Mouse (Mus musculus) lung, postnatal 0 days (tissue): Measurements from ENCODE around the gene Slc6a4.

Source experiments
- CTCF ChIP-seq: IDR thresholded peaks from 2 replicates; pipeline ENCODE4 v1.5.1; 2016; ENCODE audit warnings: antibody characterized with exemption, mild to moderate bottlenecking
- EP300 ChIP-seq: IDR thresholded peaks from 2 replicates; pipeline ENCODE4 v1.6.1; 2016; ENCODE audit warnings: antibody characterized with exemption, mild to moderate bottlenecking, control low read depth

GRCm38 (mm10) chr11:77000741-77001140 is 2.3 kb downstream of the Slc6a4 start:
- TF ChIP-seq CTCF (no peak), EP300 (no peak)
